Mouse (Mus musculus) embryonic facial prominence, embryonic 10.5 days (tissue): Measurements from ENCODE around the gene Tbkbp1. TPM values are rescaled to one million over a fixed set of nuclear protein-coding genes. Genes with fewer than 3 reads are reported as not detected.
"Not testable (repeated sequence)": the region's sequence is repeated elsewhere in the genome, so short reads cannot be mapped to it uniquely, and the experiment has no call there.

ENCODE experiments used
- DNase-seq: peaks from one replicate; pipeline ENCODE4 v3.0.0-alpha.2; 2017; ENCODE audit warnings: low spot score
- H3K27ac ChIP-seq: fragments of 300-500 bp; sonication (generic); replicated peaks from 2 replicates; pipeline ENCODE4 v1.5.1; 2016; ENCODE audit warnings: mild to moderate bottlenecking
- H3K27me3 ChIP-seq: fragments of 300-500 bp; sonication (generic); replicated peaks from 2 replicates; pipeline ENCODE4 v1.6.1; 2016; ENCODE audit warnings: low read depth, mild to moderate bottlenecking; ENCODE audit not compliant: poor library complexity, severe bottlenecking
- H3K36me3 ChIP-seq: fragments of 300-500 bp; sonication (generic); replicated peaks from 2 replicates; pipeline ENCODE4 v1.6.1; 2016; ENCODE audit warnings: mild to moderate bottlenecking, moderate library complexity
- H3K4me1 ChIP-seq: fragments of 300-500 bp; sonication (generic); 2 replicates; pipeline ENCODE4 v1.6.1; 2016
- H3K4me3 ChIP-seq: fragments of 300-500 bp; sonication (generic); 2 replicates; pipeline ENCODE4 v1.5.1; 2016; ENCODE audit warnings: mild to moderate bottlenecking, moderate library complexity
- H3K9me3 ChIP-seq: fragments of 300-500 bp; sonication (generic); 2 replicates; pipeline ENCODE4 v1.6.1; 2016; ENCODE audit warnings: mild to moderate bottlenecking
- WGBS: fragments of 180-500 bp; shearing (Covaris S2); methylation state at CpG from one replicate; pipeline ENCODE4 v1.1.7; 2016; 5-methylcytosine and 5-hydroxymethylcytosine counted together
- polyA plus RNA-seq: library from polyadenylated mRNA; unstranded; fragments of >200 nt; fragmentation: Nextera tagmentation; extraction: Ambion mirVana; gene quantifications from 2 replicates; pipeline ENCODE4 v1.2.1, GENCODE M21; 2016

Gene Tbkbp1
- 4.7 and 5.1 TPM in 2 replicates for polyA plus RNA-seq

GRCm38 (mm10) chr11:97151343-97151801 is at the start of gene Tbkbp1:
TSS of gene Tbkbp1 (minus strand) at chr11:97151495.
- under 1% methylated on average over 49 of the region's 64 CpGs for WGBS
- Histone ChIP-seq H3K9me3 (no peaks in the 10 kb centered on the region), H3K27me3 (peaks cover 26% of the 10 kb centered on the region), H3K4me3 (peak within 1 kb of the TSS; percentile 85), H3K27ac (peak within 1 kb of the TSS; percentile 94), H3K4me1 (peaks cover 60% of the 10 kb centered on the region), H3K36me3 (peaks cover 41% of the 10 kb centered on the region)
- peak; percentile 69 for DNase-seq

- DNase-seq: no peak
- H3K9me3 ChIP-seq: no peaks in the 10 kb centered on the region
- WGBS: 87% methylated on average over 6 of the region's 6 CpGs
Observed at GRCm38 (mm10) chr11:97199519-97199918, 48.2 kb upstream of the Tbkbp1 start.

GRCm38 (mm10) chr11:97198601-97199000 is 47.3 kb upstream of the Tbkbp1 start:
- H3K27me3 ChIP-seq: no peaks in the 10 kb centered on the region
- H3K9me3 ChIP-seq: no peaks in the 10 kb centered on the region
- no peak overlapping the region for H3K4me3 ChIP-seq
- peak; percentile 70 for DNase-seq
- WGBS: 19% methylated on average over 5 of the region's 5 CpGs
- H3K36me3 ChIP-seq: peaks cover 15% of the 10 kb centered on the region; the same call in 1 of the 2 replicates
- no peak overlapping the region for H3K27ac ChIP-seq
- H3K4me1 ChIP-seq: peaks cover 2% of the 10 kb centered on the region; the same call in 1 of the 2 replicates

More at GRCm38 (mm10) chr11:97199519-97199918, 48.2 kb upstream of the Tbkbp1 start:
- no peak overlapping the region for H3K27ac ChIP-seq
- no peaks in the 10 kb centered on the region for H3K27me3 ChIP-seq
- no peak overlapping the region for H3K4me3 ChIP-seq
- H3K4me1 ChIP-seq: peaks cover 2% of the 10 kb centered on the region; the same call in 1 of the 2 replicates
- H3K36me3 ChIP-seq: peaks cover 7% of the 10 kb centered on the region

DNA sequence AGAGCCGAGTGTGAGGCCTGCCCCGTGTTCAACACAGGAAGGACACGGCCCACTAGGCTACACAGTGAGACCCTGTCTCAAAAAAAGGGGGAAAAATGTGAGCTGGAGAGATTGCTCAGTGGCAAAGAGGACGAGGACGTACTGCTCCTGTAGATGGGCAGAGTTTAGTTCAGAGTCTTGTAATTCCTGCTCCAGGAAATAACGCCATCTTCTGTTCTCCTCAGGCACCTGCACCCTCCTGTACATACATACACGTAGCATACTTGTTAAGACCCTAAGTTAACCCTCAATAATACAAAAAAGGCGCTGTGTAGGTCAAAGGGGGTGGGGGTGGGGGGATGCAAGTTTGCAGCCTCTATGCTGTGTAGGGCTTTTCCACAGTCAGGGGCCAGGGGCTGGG is 45.7 kb upstream of the Tbkbp1 start:
- peaks cover 2% of the 10 kb centered on the region; the same call in 1 of the 2 replicates for H3K4me1 ChIP-seq
- peaks cover 15% of the 10 kb centered on the region; the same call in 1 of the 2 replicates for H3K36me3 ChIP-seq
- DNase-seq: no peak
- H3K27ac ChIP-seq: no peak overlapping the region
- no peak overlapping the region for H3K4me3 ChIP-seq
- no peaks in the 10 kb centered on the region for H3K27me3 ChIP-seq
- WGBS: 84% methylated on average over 8 of the region's 8 CpGs
- no peaks in the 10 kb centered on the region for H3K9me3 ChIP-seq

DNA sequence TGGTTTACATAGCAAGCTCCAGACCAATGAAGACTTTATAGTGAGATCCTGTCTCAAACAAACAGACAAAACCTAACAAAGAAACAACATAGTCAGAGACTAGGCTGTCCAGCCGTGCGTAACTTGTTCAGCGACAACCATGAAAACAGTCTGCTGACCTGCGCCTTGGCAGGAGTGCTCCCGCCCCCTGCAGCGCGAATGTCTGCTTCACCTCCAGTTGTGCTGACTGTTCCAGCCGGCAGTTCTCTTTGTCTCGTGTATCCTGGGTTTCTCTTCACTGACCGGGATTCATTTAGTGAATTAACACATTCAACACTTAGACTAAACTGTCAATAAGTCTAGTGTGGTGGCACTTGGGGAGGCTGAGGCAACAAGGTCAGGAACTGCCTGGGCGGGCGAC is 45.2 kb upstream of the Tbkbp1 start:
- peaks cover 2% of the 10 kb centered on the region; the same call in 1 of the 2 replicates for H3K4me1 ChIP-seq
- H3K9me3 ChIP-seq: no peaks in the 10 kb centered on the region
- peaks cover 16% of the 10 kb centered on the region; the same call in 1 of the 2 replicates for H3K36me3 ChIP-seq
- H3K4me3 ChIP-seq: no peak overlapping the region
- no peaks in the 10 kb centered on the region for H3K27me3 ChIP-seq
- DNase-seq: no peak
- H3K27ac ChIP-seq: no peak overlapping the region
- WGBS: 77% methylated on average over 12 of the region's 12 CpGs

GRCm38 (mm10) chr11:97192621-97192951 is 41.3 kb upstream of the Tbkbp1 start:
- no peaks in the 10 kb centered on the region for H3K9me3 ChIP-seq
- H3K4me3 ChIP-seq: no peak overlapping the region
- H3K27ac ChIP-seq: no peak overlapping the region
- DNase-seq: no peak
- H3K27me3 ChIP-seq: no peaks in the 10 kb centered on the region
- H3K4me1 ChIP-seq: peaks cover 9% of the 10 kb centered on the region
- H3K36me3 ChIP-seq: peaks cover 31% of the 10 kb centered on the region

DNA sequence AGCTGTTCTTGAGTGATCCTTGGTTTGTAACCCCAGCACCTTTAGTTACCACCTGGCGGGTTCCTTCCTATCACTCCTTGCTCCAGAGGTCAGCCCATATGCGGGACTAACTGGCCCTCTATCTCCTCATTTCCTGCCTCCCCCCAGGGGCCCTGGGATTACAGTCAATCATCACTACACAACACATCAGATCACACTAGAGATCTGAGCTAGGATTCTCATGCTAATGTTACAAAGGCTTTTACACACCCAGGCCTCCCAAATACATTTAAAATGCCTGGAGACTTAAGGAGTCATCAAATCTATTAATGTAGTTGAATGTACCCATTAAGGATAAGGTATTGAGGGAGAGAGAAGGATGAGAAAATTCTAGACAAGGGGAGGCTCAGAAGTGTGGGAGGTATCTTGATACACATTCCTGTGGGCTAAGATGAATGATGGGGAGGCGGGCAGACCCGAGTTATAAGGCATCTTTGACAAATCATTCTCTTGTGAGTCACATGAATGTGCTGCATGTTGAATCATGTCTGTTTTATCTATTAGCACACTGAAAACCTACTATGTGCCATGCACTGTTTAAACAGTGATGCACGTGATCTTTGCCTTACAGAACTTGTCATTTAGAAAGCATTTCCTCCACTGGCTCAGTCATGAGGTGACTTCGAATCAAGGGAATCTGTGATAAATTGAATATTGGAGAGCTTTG is 40.8 kb upstream of the Tbkbp1 start:
- WGBS: 80% methylated on average over 6 of the region's 6 CpGs

GRCm38 (mm10) chr11:97190992-97191391 is 39.7 kb upstream of the Tbkbp1 start:
- Histone ChIP-seq H3K9me3 (no peaks in the 10 kb centered on the region), H3K27ac (no peak overlapping the region), H3K27me3 (no peaks in the 10 kb centered on the region), H3K36me3 (peaks cover 36% of the 10 kb centered on the region), H3K4me3 (no peak overlapping the region), H3K4me1 (peaks cover 15% of the 10 kb centered on the region)
- no peak for DNase-seq
- 89% methylated on average over 6 of the region's 6 CpGs for WGBS

More for the DNA sequence above, 40.8 kb upstream of the Tbkbp1 start:
- Histone ChIP-seq H3K4me3 (no peak overlapping the region), H3K27ac (no peak overlapping the region), H3K36me3 (peaks cover 31% of the 10 kb centered on the region), H3K27me3 (no peaks in the 10 kb centered on the region), H3K9me3 (no peaks in the 10 kb centered on the region), H3K4me1 (peaks cover 9% of the 10 kb centered on the region)
- no peak for DNase-seq

DNA sequence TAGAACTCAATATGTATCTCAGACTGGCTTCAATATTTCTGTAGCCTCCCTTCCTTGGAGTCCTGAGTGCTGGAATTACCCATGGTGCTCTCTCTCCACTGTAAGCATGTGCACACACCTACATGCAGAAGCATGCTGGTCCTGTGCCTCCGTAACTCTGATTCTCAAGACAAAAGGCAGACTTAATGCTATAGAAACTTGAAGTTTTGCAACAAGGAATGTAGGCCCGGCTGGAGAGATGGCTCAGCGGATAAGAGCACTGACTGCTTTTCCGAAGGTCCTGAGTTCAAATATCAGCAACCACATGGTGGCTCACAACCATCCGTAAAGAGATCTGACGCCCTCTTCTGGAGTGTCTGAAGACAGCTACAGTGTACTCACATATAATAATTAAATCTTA is 38.4 kb upstream of the Tbkbp1 start:
- not testable (repeated sequence) for H3K27ac ChIP-seq, H3K9me3 ChIP-seq, DNase-seq, H3K27me3 ChIP-seq
- Histone ChIP-seq H3K4me3 (peak overlapping the region; percentile 91), H3K4me1 (peaks cover 27% of the 10 kb centered on the region), H3K36me3 (peaks cover 44% of the 10 kb centered on the region)
- 91% methylated on average over 6 of the region's 6 CpGs for WGBS

DNA sequence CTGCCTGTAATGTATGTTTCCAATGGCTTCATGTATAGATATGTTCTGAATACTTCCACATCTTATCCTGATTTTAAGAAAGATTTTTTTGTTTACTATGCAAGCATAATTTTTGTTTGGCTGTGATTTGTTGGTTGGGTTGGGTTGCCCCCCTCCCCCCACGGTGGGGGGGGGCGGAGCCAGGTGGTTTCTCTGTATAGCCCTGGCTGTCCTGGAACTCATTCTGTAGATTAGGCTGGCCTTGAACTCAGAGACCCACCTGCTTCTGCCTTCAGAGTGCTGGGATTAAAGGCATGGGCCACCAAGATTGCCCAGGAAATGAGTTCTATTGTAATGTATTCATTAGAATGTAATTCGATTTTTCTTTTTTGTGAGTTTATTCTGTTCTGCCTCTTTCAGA is 37.9 kb upstream of the Tbkbp1 start:
- Histone ChIP-seq H3K27ac (peak overlapping the region; percentile 99), H3K4me1 (peaks cover 31% of the 10 kb centered on the region), H3K9me3 (no peaks in the 10 kb centered on the region), H3K4me3 (peak overlapping the region; percentile 91), H3K36me3 (peaks cover 44% of the 10 kb centered on the region), H3K27me3 (no peaks in the 10 kb centered on the region)
- DNase-seq: peak; percentile 23
- 36% methylated on average over 3 of the region's 3 CpGs for whole genome bisulfite sequencing

GRCm38 (mm10) chr11:97188643-97188955 is 37.3 kb upstream of the Tbkbp1 start:
- under 1% methylated on average over 15 of the region's 15 CpGs for WGBS
- H3K27me3 ChIP-seq: no peaks in the 10 kb centered on the region
- H3K36me3 ChIP-seq: peaks cover 45% of the 10 kb centered on the region
- H3K9me3 ChIP-seq: no peaks in the 10 kb centered on the region
- H3K4me3 ChIP-seq: peak overlapping the region; percentile 91
- peak overlapping the region; percentile 99 for H3K27ac ChIP-seq
- DNase-seq: no peak
- H3K4me1 ChIP-seq: peaks cover 35% of the 10 kb centered on the region

- H3K27ac ChIP-seq: peak within 1 kb of the TSS; percentile 99
- under 1% methylated on average over 100 of the region's 101 CpGs for whole genome bisulfite sequencing
- H3K4me1 ChIP-seq: peaks cover 35% of the 10 kb centered on the region
- H3K36me3 ChIP-seq: peaks cover 51% of the 10 kb centered on the region
- H3K4me3 ChIP-seq: peak within 1 kb of the TSS; percentile 91
- DNase-seq: peak; percentile 100
- H3K9me3 ChIP-seq: no peaks in the 10 kb centered on the region
- no peaks in the 10 kb centered on the region for H3K27me3 ChIP-seq
Observed at GRCm38 (mm10) chr11:97187764-97188642, 36.7 kb upstream of the Tbkbp1 start, which contains the start of gene Kpnb1. TSS of gene Kpnb1 (minus strand) at chr11:97187881.
